Mouse (Mus musculus) lung, embryonic 16.5 days (tissue): ENCODE measurements around the gene Osbpl10. TPM values are rescaled to one million over a fixed set of nuclear protein-coding genes. Genes with fewer than 3 reads are reported as not detected.

ENCODE experiments used
- ATAC-seq: fragments of 200-750 bp; cut with Nextera tagmentation; 2 replicates; pipeline ENCODE4 v1.8.0; 2017; ENCODE audit warnings: low read depth, mild to moderate bottlenecking, moderate library complexity
- H3K27ac ChIP-seq: fragments of 300-500 bp; sonication (generic); 2 replicates; pipeline ENCODE4 v1.5.1; 2014; ENCODE audit warnings: mild to moderate bottlenecking, control low read depth, low read length
- H3K27me3 ChIP-seq: fragments of 300-500 bp; sonication (generic); 2 replicates; pipeline ENCODE4 v1.6.1; 2014; ENCODE audit warnings: low read depth, low read length, mixed read lengths; ENCODE audit not compliant: control insufficient read depth, insufficient read depth
- H3K36me3 ChIP-seq: fragments of 300-500 bp; sonication (generic); 2 replicates; pipeline ENCODE4 v1.6.1; 2014; ENCODE audit warnings: low read length; ENCODE audit not compliant: control insufficient read depth, insufficient read depth
- H3K4me1 ChIP-seq: fragments of 300-500 bp; sonication (generic); replicated peaks from 2 replicates; pipeline ENCODE4 v1.6.1; 2014; ENCODE audit warnings: low read length, mixed read lengths; ENCODE audit not compliant: control insufficient read depth, insufficient read depth
- H3K4me2 ChIP-seq: fragments of 300-500 bp; sonication (generic); 2 replicates; pipeline ENCODE4 v1.6.1; 2014; ENCODE audit warnings: low read depth, low read length, control low read depth
- H3K4me3 ChIP-seq: fragments of 300-500 bp; sonication (generic); 2 replicates; pipeline ENCODE4 v1.5.1; 2014; ENCODE audit warnings: mild to moderate bottlenecking, low read length, control low read depth
- H3K9ac ChIP-seq: fragments of 300-500 bp; sonication (generic); 2 replicates; pipeline ENCODE4 v1.6.1; 2014; ENCODE audit warnings: low read length, control low read depth
- H3K9me3 ChIP-seq: fragments of 300-500 bp; sonication (generic); 2 replicates; pipeline ENCODE4 v1.6.1; 2016; ENCODE audit warnings: low read length; ENCODE audit not compliant: control insufficient read depth
- WGBS: fragments of 180-500 bp; shearing (Covaris S2); extraction: QIAGEN DNeasy Blood & Tissue Kit; methylation state at CpG from one replicate; pipeline ENCODE4 v1.1.7; 2014; 5-methylcytosine and 5-hydroxymethylcytosine counted together
- polyA plus RNA-seq: library from polyadenylated mRNA; unstranded; fragments of >200 nt; fragmentation: Nextera tagmentation; extraction: Ambion mirVana; gene quantifications from 2 replicates; pipeline ENCODE4 v1.2.1, GENCODE M21; 2015

Gene Osbpl10
- polyA plus RNA-seq, 1 experiment from 2014 or later = 2.2 TPM

DNA sequence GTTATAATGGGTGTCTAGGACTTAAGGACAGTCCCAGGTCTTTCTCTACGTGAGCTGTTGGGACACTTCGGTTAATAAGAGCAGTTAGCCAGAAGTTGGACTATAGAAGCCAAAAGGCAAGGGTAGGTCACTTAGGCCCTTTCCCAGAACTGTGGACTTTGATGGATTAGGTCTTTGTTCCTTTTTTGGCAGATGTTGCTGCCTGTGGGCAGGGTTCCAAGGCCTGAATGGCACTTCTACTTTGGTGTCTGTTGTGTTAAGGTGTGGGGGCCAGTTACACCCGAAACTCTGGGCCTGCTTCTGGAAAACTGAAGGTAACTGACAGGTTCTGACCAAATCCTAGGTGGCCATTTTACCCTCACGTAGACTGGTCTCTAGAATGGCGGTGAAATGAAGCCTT, 141.9 kb downstream of the Osbpl10 start:
- H3K27ac ChIP-seq = no peak overlapping the region
- peaks cover 17% of the 10 kb centered on the region for H3K4me1 ChIP-seq
- no peaks in the 10 kb centered on the region for H3K36me3 ChIP-seq
- no peaks in the 10 kb centered on the region for H3K27me3 ChIP-seq
- WGBS = 51% methylated on average over 5 of the region's 5 CpGs
- no peak overlapping the region for H3K4me2 ChIP-seq
- ATAC-seq = peak; percentile 57
- H3K4me3 ChIP-seq = no peak overlapping the region
- H3K9me3 ChIP-seq = no peaks in the 10 kb centered on the region
- H3K9ac ChIP-seq = no peak overlapping the region

DNA sequence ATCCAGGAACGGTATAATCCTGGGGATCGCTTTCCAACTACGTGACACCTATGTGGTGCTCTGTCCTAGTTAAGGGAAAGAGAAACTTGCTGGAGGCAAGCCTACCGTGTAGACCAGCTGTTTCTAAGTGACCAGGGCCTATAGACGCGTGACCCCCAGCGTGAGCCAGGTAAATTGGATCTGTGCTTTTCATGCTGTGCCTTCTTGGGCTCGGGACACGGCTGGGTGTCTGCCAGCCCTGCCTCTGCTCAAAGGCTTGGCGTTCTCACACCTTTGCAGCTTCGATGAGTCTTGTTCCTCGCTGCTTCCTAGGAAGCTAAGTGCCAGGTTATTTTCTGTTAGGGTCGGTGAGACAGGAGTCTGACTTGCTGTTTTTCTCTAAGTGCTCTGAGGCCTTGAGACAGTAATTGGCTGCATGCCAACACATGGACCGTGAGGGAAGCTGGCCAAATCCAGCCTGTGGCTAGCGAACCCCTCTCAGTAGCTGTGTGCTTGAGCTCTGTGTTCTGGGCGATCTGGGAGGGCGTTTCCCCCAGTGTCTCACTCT, 142.4 kb downstream of the Osbpl10 start:
- Histone ChIP-seq H3K4me3 (no peak overlapping the region), H3K9ac (0 out of 2 replicates have a peak overlapping the region, but pooled peaks have one; percentile 29), H3K27me3 (no peaks in the 10 kb centered on the region), H3K27ac (peak overlapping the region; percentile 53; the same call in 1 of the 2 replicates), H3K9me3 (no peaks in the 10 kb centered on the region), H3K4me1 (peaks cover 17% of the 10 kb centered on the region), H3K36me3 (no peaks in the 10 kb centered on the region), H3K4me2 (peak overlapping the region; percentile 42)
- peak; percentile 83 for ATAC-seq
- WGBS = 39% methylated on average over 17 of the region's 17 CpGs

- H3K36me3 ChIP-seq = no peaks in the 10 kb centered on the region
- no peaks in the 10 kb centered on the region for H3K9me3 ChIP-seq
- no peak for ATAC-seq
- H3K27me3 ChIP-seq = no peaks in the 10 kb centered on the region
- no peak overlapping the region for H3K4me2 ChIP-seq
- no peaks in the 10 kb centered on the region for H3K4me1 ChIP-seq
- H3K27ac ChIP-seq = no peak overlapping the region
- no peak overlapping the region for H3K9ac ChIP-seq
- WGBS = 59% methylated on average over 10 of the region's 10 CpGs
- no peak overlapping the region for H3K4me3 ChIP-seq
Measured at GRCm38 (mm10) chr9:115127342-115127741, 149.0 kb downstream of the Osbpl10 start.

GRCm38 (mm10) chr9:115133926-115134325, 155.6 kb downstream of the Osbpl10 start:
- H3K36me3 ChIP-seq = no peaks in the 10 kb centered on the region
- no peak for ATAC-seq
- no peak overlapping the region for H3K4me2 ChIP-seq
- no peak overlapping the region for H3K4me3 ChIP-seq
- H3K9ac ChIP-seq = no peak overlapping the region
- H3K4me1 ChIP-seq = no peaks in the 10 kb centered on the region
- no peaks in the 10 kb centered on the region for H3K27me3 ChIP-seq
- no peaks in the 10 kb centered on the region for H3K9me3 ChIP-seq
- 59% methylated on average over 2 of the region's 2 CpGs for WGBS
- H3K27ac ChIP-seq = no peak overlapping the region

GRCm38 (mm10) chr9:115134736-115135135, 156.4 kb downstream of the Osbpl10 start:
- Histone ChIP-seq H3K9me3 (no peaks in the 10 kb centered on the region), H3K4me3 (no peak overlapping the region), H3K36me3 (no peaks in the 10 kb centered on the region), H3K4me2 (no peak overlapping the region), H3K4me1 (no peaks in the 10 kb centered on the region), H3K27ac (no peak overlapping the region), H3K27me3 (no peaks in the 10 kb centered on the region), H3K9ac (no peak overlapping the region)
- ATAC-seq = no peak
- WGBS = 48% methylated on average over 4 of the region's 4 CpGs

GRCm38 (mm10) chr9:115135352-115135751, 157.0 kb downstream of the Osbpl10 start:
- Histone ChIP-seq H3K27me3 (no peaks in the 10 kb centered on the region), H3K36me3 (no peaks in the 10 kb centered on the region)
- peak; percentile 65 for ATAC-seq

DNA sequence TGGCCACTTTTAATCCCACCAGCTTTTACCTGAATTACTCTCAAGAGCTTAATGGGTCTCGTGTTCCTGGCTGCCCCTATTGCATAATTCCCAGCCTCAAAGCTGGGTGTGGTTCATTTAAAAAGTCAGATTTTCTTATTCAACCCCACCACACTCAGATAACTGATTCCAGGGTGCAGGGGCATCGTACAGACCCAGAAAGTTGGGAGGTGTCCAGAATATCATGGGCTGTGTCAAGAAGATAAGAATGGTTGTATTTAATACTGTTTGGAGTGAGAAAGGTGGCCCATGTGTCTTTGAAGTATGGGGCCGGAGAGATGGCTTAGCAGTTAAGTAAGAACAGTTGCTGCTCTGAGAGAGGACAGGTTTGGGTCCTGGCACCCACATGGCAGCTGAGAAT, 159.5 kb downstream of the Osbpl10 start:
- no peak overlapping the region for H3K9ac ChIP-seq
- no peaks in the 10 kb centered on the region for H3K9me3 ChIP-seq
- ATAC-seq = no peak
- 60% methylated on average over 3 of the region's 3 CpGs for WGBS
- H3K4me1 ChIP-seq = no peaks in the 10 kb centered on the region
- no peak overlapping the region for H3K27ac ChIP-seq
- H3K27me3 ChIP-seq = no peaks in the 10 kb centered on the region
- H3K36me3 ChIP-seq = no peaks in the 10 kb centered on the region
- H3K4me2 ChIP-seq = no peak overlapping the region
- no peak overlapping the region for H3K4me3 ChIP-seq

More at GRCm38 (mm10) chr9:115135352-115135751, 157.0 kb downstream of the Osbpl10 start:
- no peak overlapping the region for H3K9ac ChIP-seq
- no peak overlapping the region for H3K4me3 ChIP-seq
- no peak overlapping the region for H3K4me2 ChIP-seq
- peak overlapping the region; percentile 7; the same call in 1 of the 2 replicates for H3K27ac ChIP-seq
- no peaks in the 10 kb centered on the region for H3K9me3 ChIP-seq
- no peaks in the 10 kb centered on the region for H3K4me1 ChIP-seq
- WGBS = 62% methylated on average over 8 of the region's 8 CpGs

- peak; percentile 68 for ATAC-seq
- 61% methylated on average over 14 of the region's 14 CpGs for WGBS
- Histone ChIP-seq H3K4me3 (no peak overlapping the region), H3K4me2 (no peak overlapping the region), H3K4me1 (no peaks in the 10 kb centered on the region), H3K36me3 (no peaks in the 10 kb centered on the region), H3K27ac (0 out of 2 replicates have a peak overlapping the region, but pooled peaks have one; percentile 12), H3K9ac (no peak overlapping the region), H3K9me3 (no peaks in the 10 kb centered on the region), H3K27me3 (no peaks in the 10 kb centered on the region)
Measured at GRCm38 (mm10) chr9:115139597-115140332, 161.4 kb downstream of the Osbpl10 start.

DNA sequence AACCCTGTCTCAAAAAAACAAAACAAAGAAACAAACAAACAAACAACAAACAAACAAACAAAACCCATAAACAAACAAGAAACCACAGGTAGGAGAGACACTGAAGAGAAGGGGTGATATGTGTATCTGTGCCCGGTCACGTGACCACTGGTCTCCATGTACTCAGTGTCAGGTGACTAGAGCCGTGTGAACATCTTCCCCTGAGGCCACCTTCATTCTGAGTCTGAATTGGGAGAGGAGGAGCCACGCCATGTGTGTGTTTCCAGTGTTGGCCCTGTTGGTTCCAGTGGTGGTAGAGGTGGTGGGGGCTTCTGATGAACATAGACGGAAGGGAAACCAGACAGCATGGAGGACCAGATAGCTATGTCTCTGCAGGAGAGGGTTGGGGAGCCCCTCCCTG, 168.8 kb downstream of the Osbpl10 start:
- no peak overlapping the region for H3K4me3 ChIP-seq
- no peak overlapping the region for H3K9ac ChIP-seq
- H3K27me3 ChIP-seq = no peaks in the 10 kb centered on the region
- H3K4me1 ChIP-seq = no peaks in the 10 kb centered on the region
- no peaks in the 10 kb centered on the region for H3K9me3 ChIP-seq
- H3K36me3 ChIP-seq = peaks cover 3% of the 10 kb centered on the region; the same call in 1 of the 2 replicates
- WGBS = 93% methylated on average over 5 of the region's 5 CpGs
- ATAC-seq = no peak
- H3K27ac ChIP-seq = no peak overlapping the region
- no peak overlapping the region for H3K4me2 ChIP-seq
